Mouse (Mus musculus) heart, postnatal 10 days (tissue): ENCODE results near the gene Plpp6. TPM values are rescaled to one million over a fixed set of nuclear protein-coding genes. Genes with fewer than 3 reads are reported as not detected.

ENCODE experiments used
- total RNA-seq, 2 experiments: library from RNA; stranded (reverse); gene quantifications; 2 replicates each; pipeline ENCODE4 v1.2.3; 2021

Gene Plpp6
- total RNA-seq, 2 experiments from 2014 or later = 7.7 to 8.1 TPM

Other genes with a start within 250 kb of the Plpp6 start
- gene Slc1a1, start 128.9 kb upstream of the Plpp6 start, total RNA-seq = under 1 TPM; 0.45 to 0.89 TPM
- 10 to 100 TPM; 15.7 to 16.5 TPM for gene 4430402I18Rik, start 3.8 kb downstream of the Plpp6 start, total RNA-seq
- gene Cdc37l1, start 26.4 kb downstream of the Plpp6 start, total RNA-seq = 10 to 100 TPM; 53.6 to 85.5 TPM
- gene Ak3, start 84.0 kb downstream of the Plpp6 start, total RNA-seq = 10 to 100 TPM; 82.7 to 83.3 TPM
- gene Rcl1, start 137.4 kb downstream of the Plpp6 start, total RNA-seq = 1 to 10 TPM; 6.5 to 8.2 TPM